Mouse (Mus musculus): Measurements from ENCODE around the gene Gm15140.
"Not testable (repeated sequence)": the region's sequence is repeated elsewhere in the genome, so short reads cannot be mapped to it uniquely, and the experiment has no call there.

Gm15140 gene

GRCm38 (mm10) chrX:154120585-154120984 is at the start of gene Gm15140:
Gm15140 (minus strand) TSS chrX:154120685.
- DNase-seq (ENCODE audit: low read depth), result not testable (repeated sequence)
